Mouse (Mus musculus): ENCODE measurements at regions not wholly inside any gene's neighbourhood (a gene's known extent, or its start where the extent isn't known, plus 50 kb on each side); places are given as distances from the start of the nearest gene placed in this dataset.

DNA sequence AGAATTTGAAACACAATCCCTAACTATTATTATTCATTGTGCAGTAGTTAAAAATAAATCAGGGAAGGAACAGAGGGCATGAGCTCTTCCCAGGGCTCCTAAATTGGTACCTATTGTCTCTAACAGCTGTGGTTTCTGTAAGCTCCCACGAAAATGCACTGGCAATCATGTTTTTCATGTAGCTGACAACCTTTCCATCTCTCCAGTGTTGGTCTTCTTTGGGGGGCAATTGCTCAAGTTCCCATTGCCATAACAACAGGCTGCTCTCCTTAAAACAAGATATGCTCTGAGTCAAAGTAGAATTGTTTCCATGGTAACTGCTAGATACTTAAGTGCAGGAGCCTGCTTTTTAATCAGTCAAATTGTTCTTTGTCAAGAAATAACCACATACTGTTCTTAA, 322.7 kb downstream of the Fam198b start:
- ATAC-seq = peak; percentile 58; the same call in 1 of the 2 replicates
- 0 out of 2 replicates have a peak, but pooled peaks cover 2% of the 10 kb centered on the region for H3K4me1 ChIP-seq (ENCODE audit: control insufficient read depth, insufficient read depth, low read depth, low read length)
- H3K9me3 ChIP-seq (ENCODE audit: control insufficient read depth, low read length) = no peaks in the 10 kb centered on the region
- H3K27me3 ChIP-seq (replicated peaks; ENCODE audit: control insufficient read depth, insufficient read depth, low read length) = no peaks in the 10 kb centered on the region
- H3K4me3 ChIP-seq (ENCODE audit: low read length) = no peak overlapping the region
- no peak overlapping the region for H3K9ac ChIP-seq (ENCODE audit: low read depth, low read length)
- 0% methylated on average over 1 of the region's 1 CpGs for WGBS
- no peak overlapping the region for H3K4me2 ChIP-seq (ENCODE audit: low read length)
- H3K36me3 ChIP-seq (ENCODE audit: control insufficient read depth, insufficient read depth, low read length) = no peaks in the 10 kb centered on the region
- H3K27ac ChIP-seq (ENCODE audit: low read depth, low read length) = no peak overlapping the region

DNA sequence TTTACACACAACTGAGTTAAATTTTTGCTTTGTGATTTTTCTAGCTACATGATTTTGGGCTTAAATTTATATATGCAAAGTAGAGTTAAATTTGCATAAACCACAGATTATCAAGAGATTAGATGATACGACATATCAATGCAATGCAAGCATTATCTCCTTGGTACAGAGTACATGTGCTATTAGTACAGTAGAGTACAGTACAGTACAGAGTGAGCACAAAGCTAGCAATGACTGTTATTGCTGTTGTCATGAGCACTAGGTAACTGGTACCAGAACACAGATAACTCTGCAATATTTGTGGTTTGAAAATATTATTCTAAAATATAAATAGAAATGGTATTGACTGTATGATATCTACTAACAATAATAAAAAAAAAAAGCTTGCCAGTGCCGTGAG, 323.7 kb downstream of the Fam198b start:
- H3K27ac ChIP-seq (ENCODE audit: low read depth, low read length) = no peak overlapping the region
- H3K4me3 ChIP-seq (ENCODE audit: low read length) = no peak overlapping the region
- no peak overlapping the region for H3K9ac ChIP-seq (ENCODE audit: low read depth, low read length)
- WGBS = 83% methylated on average over 2 of the region's 2 CpGs
- ATAC-seq = no peak
- no peaks in the 10 kb centered on the region for H3K27me3 ChIP-seq (replicated peaks; ENCODE audit: control insufficient read depth, insufficient read depth, low read length)
- H3K36me3 ChIP-seq (ENCODE audit: control insufficient read depth, insufficient read depth, low read length) = no peaks in the 10 kb centered on the region
- H3K9me3 ChIP-seq (ENCODE audit: control insufficient read depth, low read length) = no peaks in the 10 kb centered on the region
- 0 out of 2 replicates have a peak, but pooled peaks cover 2% of the 10 kb centered on the region for H3K4me1 ChIP-seq (ENCODE audit: control insufficient read depth, insufficient read depth, low read depth, low read length)
- no peak overlapping the region for H3K4me2 ChIP-seq (ENCODE audit: low read length)

DNA sequence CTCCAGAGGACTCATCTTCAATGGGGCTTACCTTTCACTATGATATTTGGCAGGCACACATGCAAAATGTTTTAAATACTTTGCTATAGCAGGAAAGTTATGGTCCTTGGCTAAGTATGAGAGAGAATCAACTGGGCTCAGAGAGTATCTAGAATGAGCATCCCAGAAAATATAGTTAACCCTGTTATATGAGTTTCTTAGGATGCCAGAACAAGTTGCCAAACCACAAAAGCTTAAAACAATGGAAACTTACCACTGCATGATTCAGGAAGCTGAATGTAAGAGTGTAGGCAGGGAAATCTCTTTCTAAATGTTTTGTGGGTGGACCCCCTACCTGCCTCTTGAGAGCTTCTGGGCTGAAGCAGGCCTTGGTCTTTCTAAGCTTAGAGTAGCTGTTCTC, 325.3 kb downstream of the Fam198b start:
- Histone ChIP-seq H3K36me3 (ENCODE audit: control insufficient read depth, insufficient read depth, low read length) (no peaks in the 10 kb centered on the region), H3K9me3 (ENCODE audit: control insufficient read depth, low read length) (no peaks in the 10 kb centered on the region), H3K27me3 (replicated peaks; ENCODE audit: control insufficient read depth, insufficient read depth, low read length) (no peaks in the 10 kb centered on the region), H3K4me2 (ENCODE audit: low read length) (no peak overlapping the region), H3K9ac (ENCODE audit: low read depth, low read length) (no peak overlapping the region), H3K4me1 (ENCODE audit: control insufficient read depth, insufficient read depth, low read depth, low read length) (0 out of 2 replicates have a peak, but pooled peaks cover 2% of the 10 kb centered on the region), H3K4me3 (ENCODE audit: low read length) (no peak overlapping the region), H3K27ac (ENCODE audit: low read depth, low read length) (no peak overlapping the region)
- no peak for ATAC-seq

DNA sequence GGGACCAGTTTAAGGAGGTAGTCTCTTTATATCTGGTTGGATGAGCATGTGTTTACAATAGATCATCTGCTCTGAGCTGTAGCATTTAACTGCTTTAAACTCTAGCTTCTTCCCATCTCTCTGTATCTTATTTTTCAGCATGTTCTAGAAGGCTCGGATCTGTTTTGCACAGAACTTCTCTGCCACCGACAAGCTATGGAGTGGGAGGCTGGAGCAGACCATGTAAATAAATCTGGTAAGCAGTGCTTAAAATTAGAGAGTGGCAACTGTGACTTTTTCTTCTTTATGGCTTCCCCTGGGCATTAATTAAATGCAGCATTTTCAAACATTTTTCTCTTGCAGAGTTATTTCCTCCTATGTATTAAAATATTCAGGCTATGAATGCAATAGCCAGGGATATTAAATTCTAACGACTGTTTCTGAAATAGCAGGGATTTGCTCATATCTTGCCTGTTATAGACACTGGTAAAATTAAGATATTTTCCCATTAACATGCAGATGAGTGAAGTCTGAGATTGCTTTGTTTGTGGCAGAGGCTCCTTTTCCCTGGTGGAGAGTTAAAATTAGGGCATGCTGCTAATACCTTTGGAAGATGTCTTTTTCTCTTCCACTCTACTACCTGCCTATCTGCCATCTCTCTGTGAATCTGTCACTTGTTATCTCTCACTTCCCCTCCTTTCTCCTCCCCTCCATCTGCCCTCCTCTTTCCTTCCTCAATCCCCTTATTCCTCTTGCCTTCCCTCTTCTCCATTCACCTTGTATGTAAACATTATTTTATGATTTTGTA, 327.2 kb downstream of the Fam198b start:
- H3K27me3 ChIP-seq (replicated peaks; ENCODE audit: control insufficient read depth, insufficient read depth, low read length) = no peaks in the 10 kb centered on the region
- H3K9ac ChIP-seq (ENCODE audit: low read depth, low read length) = no peak overlapping the region
- 63% methylated on average over 3 of the region's 3 CpGs for WGBS
- no peak overlapping the region for H3K4me3 ChIP-seq (ENCODE audit: low read length)
- no peak overlapping the region for H3K27ac ChIP-seq (ENCODE audit: low read depth, low read length)
- 0 out of 2 replicates have a peak, but pooled peaks cover 2% of the 10 kb centered on the region for H3K4me1 ChIP-seq (ENCODE audit: control insufficient read depth, insufficient read depth, low read depth, low read length)
- H3K36me3 ChIP-seq (ENCODE audit: control insufficient read depth, insufficient read depth, low read length) = no peaks in the 10 kb centered on the region
- H3K9me3 ChIP-seq (ENCODE audit: control insufficient read depth, low read length) = no peaks in the 10 kb centered on the region
- ATAC-seq = peak; percentile 76
- no peak overlapping the region for H3K4me2 ChIP-seq (ENCODE audit: low read length)

DNA sequence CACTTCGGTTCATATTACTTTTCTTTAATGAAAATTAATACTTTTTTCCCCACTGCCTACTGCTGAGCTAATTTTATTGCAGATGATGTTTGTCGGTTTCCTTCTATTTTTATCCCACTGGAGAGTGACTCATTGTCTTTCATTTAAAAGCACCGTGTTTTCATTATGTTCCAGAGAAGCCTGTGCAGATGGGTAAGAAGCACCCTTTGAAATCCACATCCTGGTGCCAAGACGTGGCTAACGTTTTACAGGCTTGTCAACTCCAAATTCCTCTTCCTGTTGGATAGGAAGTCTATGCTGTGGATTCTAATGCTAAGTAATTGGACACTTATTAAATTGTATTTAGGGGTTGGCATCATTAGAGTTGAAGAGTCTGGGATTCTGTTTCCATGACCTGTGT, 364.3 kb downstream of the Fam198b start:
- no peak overlapping the region for H3K4me2 ChIP-seq (ENCODE audit: low read length)
- no peak overlapping the region for H3K9ac ChIP-seq (ENCODE audit: low read depth, low read length)
- no peak overlapping the region for H3K27ac ChIP-seq (ENCODE audit: low read depth, low read length)
- H3K4me3 ChIP-seq (ENCODE audit: low read length) = no peak overlapping the region
- no peaks in the 10 kb centered on the region for H3K4me1 ChIP-seq (ENCODE audit: control insufficient read depth, insufficient read depth, low read depth, low read length)
- peak; percentile 65 for ATAC-seq
- H3K9me3 ChIP-seq (ENCODE audit: control insufficient read depth, low read length) = no peaks in the 10 kb centered on the region
- WGBS = 39% methylated on average over 5 of the region's 5 CpGs
- H3K36me3 ChIP-seq (ENCODE audit: control insufficient read depth, insufficient read depth, low read length) = no peaks in the 10 kb centered on the region
- H3K27me3 ChIP-seq (replicated peaks; ENCODE audit: control insufficient read depth, insufficient read depth, low read length) = no peaks in the 10 kb centered on the region

DNA sequence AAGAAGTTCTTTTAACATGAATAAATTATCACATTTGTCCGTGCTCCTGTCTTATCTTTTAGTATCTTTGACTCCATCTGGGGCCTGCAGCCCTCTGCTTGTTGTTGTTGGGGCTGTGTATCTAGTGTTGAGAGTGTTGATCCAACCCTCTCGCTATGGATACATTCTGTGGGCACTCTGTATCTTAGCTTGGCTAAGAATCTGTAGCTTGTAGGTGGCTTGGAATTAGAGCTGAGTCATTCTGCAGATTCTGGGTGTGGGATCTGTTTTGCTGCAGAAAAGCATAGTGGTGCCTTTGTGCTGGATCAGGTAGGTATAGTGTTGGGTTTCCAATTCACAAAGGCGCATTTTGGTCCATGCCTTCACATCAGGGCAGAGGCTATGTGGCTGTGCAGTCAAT, 365.6 kb downstream of the Fam198b start:
- 71% methylated on average over 3 of the region's 3 CpGs for WGBS
- Histone ChIP-seq H3K4me1 (ENCODE audit: control insufficient read depth, insufficient read depth, low read depth, low read length) (no peaks in the 10 kb centered on the region), H3K36me3 (ENCODE audit: control insufficient read depth, insufficient read depth, low read length) (no peaks in the 10 kb centered on the region), H3K4me2 (ENCODE audit: low read length) (no peak overlapping the region), H3K9me3 (ENCODE audit: control insufficient read depth, low read length) (no peaks in the 10 kb centered on the region), H3K9ac (ENCODE audit: low read depth, low read length) (no peak overlapping the region), H3K27me3 (replicated peaks; ENCODE audit: control insufficient read depth, insufficient read depth, low read length) (no peaks in the 10 kb centered on the region), H3K27ac (ENCODE audit: low read depth, low read length) (no peak overlapping the region), H3K4me3 (ENCODE audit: low read length) (no peak overlapping the region)
- ATAC-seq = no peak

DNA sequence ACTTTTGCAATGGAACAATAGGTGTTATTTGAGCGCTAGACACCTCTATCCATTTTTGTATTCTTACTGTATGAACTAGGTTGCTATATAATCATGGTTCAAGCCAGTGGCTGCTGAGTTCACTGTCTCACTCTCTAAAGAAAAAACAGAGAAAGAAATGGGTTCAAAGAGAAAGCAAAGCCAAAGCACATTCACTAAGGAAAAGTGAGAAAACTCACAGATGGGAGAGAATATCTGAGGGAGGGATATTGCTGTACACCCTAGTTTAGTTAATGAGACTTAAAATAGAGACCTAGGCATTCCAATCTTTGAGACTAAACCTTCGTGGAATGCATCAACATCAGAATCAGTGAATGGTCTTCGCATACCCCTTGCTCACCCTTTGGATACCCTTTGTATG, 371.0 kb downstream of the Fam198b start:
- WGBS = 88% methylated on average over 3 of the region's 3 CpGs

DNA sequence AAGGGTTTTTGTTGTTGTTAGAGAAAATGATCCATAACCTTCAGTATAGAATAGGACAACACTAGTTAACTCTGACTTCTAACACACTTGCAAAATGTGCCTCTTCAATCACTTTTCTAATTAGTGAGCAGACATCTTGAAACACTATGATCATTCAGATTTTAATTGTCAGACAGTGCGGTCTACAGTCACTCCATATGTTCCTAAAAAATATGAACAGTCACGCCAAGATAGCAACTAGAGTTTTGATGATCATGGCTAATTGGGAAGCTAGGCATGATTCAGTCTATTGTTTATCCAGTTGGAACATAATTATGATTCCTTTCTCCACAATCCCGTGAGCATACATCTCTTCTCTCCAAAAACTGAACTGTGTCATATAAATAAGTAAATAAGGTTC, 372.1 kb downstream of the Fam198b start:
- Histone ChIP-seq H3K9ac (ENCODE audit: low read depth, low read length) (no peak overlapping the region), H3K27ac (ENCODE audit: low read depth, low read length) (no peak overlapping the region), H3K4me1 (ENCODE audit: control insufficient read depth, insufficient read depth, low read depth, low read length) (no peaks in the 10 kb centered on the region), H3K27me3 (replicated peaks; ENCODE audit: control insufficient read depth, insufficient read depth, low read length) (no peaks in the 10 kb centered on the region), H3K36me3 (ENCODE audit: control insufficient read depth, insufficient read depth, low read length) (no peaks in the 10 kb centered on the region), H3K4me2 (ENCODE audit: low read length) (no peak overlapping the region), H3K4me3 (ENCODE audit: low read length) (no peak overlapping the region), H3K9me3 (ENCODE audit: control insufficient read depth, low read length) (no peaks in the 10 kb centered on the region)
- peak; percentile 42; the same call in 1 of the 2 replicates for ATAC-seq
- WGBS = 63% methylated on average over 3 of the region's 3 CpGs

More for the DNA sequence above, 371.0 kb downstream of the Fam198b start:
- Histone ChIP-seq H3K27ac (ENCODE audit: low read depth, low read length) (no peak overlapping the region), H3K27me3 (replicated peaks; ENCODE audit: control insufficient read depth, insufficient read depth, low read length) (no peaks in the 10 kb centered on the region), H3K9ac (ENCODE audit: low read depth, low read length) (no peak overlapping the region), H3K4me3 (ENCODE audit: low read length) (no peak overlapping the region), H3K9me3 (ENCODE audit: control insufficient read depth, low read length) (no peaks in the 10 kb centered on the region), H3K36me3 (ENCODE audit: control insufficient read depth, insufficient read depth, low read length) (no peaks in the 10 kb centered on the region), H3K4me2 (ENCODE audit: low read length) (no peak overlapping the region), H3K4me1 (ENCODE audit: control insufficient read depth, insufficient read depth, low read depth, low read length) (no peaks in the 10 kb centered on the region)
- ATAC-seq = no peak

DNA sequence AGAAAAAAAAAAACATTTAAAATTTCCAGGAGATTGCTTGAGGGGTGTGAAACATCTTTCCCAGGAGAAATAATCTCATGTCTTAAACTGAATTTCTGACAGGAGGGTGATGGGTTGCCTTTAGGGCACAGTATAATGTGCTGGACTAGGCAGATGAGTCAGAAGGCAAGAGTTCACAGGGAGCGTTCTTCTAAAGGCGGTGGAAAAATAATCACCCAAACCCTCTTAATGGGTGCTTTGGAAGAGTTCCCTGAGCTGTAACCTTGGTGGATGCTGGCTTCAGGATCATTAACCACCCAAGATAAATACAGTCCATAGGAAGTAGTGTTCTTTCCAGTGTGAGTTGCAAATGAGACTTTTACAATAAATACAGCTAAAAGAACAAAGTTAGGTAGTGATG, 378.8 kb downstream of the Fam198b start:
- H3K27ac ChIP-seq (ENCODE audit: low read depth, low read length) = no peak overlapping the region
- no peaks in the 10 kb centered on the region for H3K36me3 ChIP-seq (ENCODE audit: control insufficient read depth, insufficient read depth, low read length)
- 0 out of 2 replicates have a peak, but pooled peaks cover 2% of the 10 kb centered on the region for H3K9me3 ChIP-seq (ENCODE audit: control insufficient read depth, low read length)
- no peak overlapping the region for H3K9ac ChIP-seq (ENCODE audit: low read depth, low read length)
- H3K4me3 ChIP-seq (ENCODE audit: low read length) = no peak overlapping the region
- H3K27me3 ChIP-seq (replicated peaks; ENCODE audit: control insufficient read depth, insufficient read depth, low read length) = no peaks in the 10 kb centered on the region
- 74% methylated on average over 2 of the region's 2 CpGs for WGBS
- ATAC-seq = no peak
- no peak overlapping the region for H3K4me2 ChIP-seq (ENCODE audit: low read length)
- H3K4me1 ChIP-seq (ENCODE audit: control insufficient read depth, insufficient read depth, low read depth, low read length) = no peaks in the 10 kb centered on the region

All from hindbrain, embryonic 16.5 days (tissue).